Mouse (Mus musculus): ENCODE results near the gene Carmil1. TPM values are rescaled to one million over a fixed set of nuclear protein-coding genes. Genes with fewer than 3 reads are reported as not detected.
A peak's percentile ranks its signal among the peaks of the same experiment; 100 is the strongest.

The Carmil1 gene
- total RNA-seq, 2 experiments from 2014 or later: 2.3 to 2.8 TPM

DNA sequence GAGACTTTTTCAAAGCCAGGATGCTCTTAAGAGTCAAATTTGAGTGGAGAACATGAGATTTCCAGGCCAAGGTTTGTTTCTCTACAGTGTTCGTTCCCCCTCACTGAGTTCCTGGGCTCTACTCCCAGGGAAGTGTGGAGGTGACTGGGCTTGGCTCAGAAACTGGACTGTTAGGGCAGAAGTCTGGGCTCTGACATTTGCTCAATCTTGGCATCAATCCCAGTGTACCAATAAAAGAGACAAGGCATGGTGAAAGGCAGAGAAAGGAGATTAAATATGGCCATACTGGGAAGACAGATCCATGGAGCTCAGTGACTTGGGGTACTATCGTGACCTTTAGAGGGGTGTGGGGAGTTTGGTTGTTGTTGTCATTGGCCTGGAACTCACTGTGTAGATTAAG, 6.8 kb upstream of the Carmil1 start:
- intact Hi-C loops (cut with DNase I): no loop called here
- DNase-seq: no peak
- no peak for TF ChIP-seq CTCF (IDR thresholded peaks at IDR 0.05)
- Histone ChIP-seq H3K27ac (no peak overlapping the region), H3K4me3 (no peak overlapping the region)

DNA sequence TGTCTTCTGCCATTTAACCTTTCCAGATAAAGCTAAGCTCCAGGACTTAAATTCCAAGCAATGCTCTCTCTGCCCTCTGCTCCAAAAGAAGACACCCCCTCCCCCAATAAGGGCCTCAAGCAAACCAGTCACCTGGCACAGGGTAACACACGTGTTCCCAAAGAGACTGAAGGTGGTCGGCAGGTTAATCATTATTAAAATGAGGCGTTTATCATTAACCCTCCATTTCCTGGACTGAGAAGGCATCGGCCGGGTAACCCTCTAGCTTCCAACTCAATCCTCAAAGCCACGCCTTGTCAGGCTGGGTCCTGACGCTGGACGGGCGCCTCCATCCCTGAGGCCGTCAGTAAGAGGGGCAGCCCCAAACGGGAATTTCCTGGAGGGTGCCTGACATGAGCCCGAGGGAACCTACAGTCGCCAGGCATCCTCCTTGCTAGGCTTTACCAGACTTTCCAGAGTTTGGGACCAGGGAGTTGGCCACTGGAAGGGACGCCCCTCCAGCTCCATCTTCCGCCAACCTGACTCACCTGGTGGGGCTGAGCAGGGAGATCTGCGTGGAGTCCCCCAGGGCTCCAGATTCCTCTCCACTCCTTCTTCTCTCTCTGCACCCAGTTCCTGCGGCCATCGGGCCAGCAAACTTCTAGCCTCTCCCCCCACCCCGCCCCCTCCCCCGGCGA, 695 bp downstream of the Carmil1 start:
- H3K27ac ChIP-seq: peak overlapping the region; percentile 79; the same call in 1 of the 2 replicates
- TF ChIP-seq CTCF (IDR thresholded peaks at IDR 0.05): no peak
- no peak for DNase-seq
- H3K4me3 ChIP-seq: peak overlapping the region; percentile 85
- intact Hi-C loops (cut with DNase I): loop anchor here (2.0 to 5.0 kb wide), 3 partner anchors 167 to 448 kb away; no protein-coding TSS in a partner anchor

DNA sequence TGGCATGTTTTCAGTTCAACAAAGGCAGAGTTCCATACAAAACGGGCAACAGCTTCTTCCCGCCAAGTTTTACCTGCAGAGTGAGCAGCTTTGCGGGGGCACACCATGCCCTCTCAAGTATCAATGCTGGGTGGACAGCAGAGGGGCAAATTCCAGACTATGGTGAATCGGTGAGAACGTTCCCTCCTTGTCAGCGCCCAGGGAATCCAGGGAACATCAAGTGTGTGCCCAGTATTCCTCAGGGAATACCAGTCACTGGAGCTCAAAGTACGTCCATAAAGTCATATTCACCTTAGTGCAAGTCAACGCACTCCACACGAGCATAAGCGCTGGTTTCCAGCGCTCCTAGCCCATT, 1.2 kb downstream of the Carmil1 start:
- Histone ChIP-seq H3K27ac (no peak overlapping the region), H3K4me3 (no peak overlapping the region; the same call in 1 of the 2 replicates)
- no peak for DNase-seq
- TF ChIP-seq CTCF (IDR thresholded peaks at IDR 0.05): no peak
- intact Hi-C loops (cut with DNase I): loop anchor here (5.0 kb wide), 1 partner anchor 447 kb away; no protein-coding TSS in a partner anchor

DNA sequence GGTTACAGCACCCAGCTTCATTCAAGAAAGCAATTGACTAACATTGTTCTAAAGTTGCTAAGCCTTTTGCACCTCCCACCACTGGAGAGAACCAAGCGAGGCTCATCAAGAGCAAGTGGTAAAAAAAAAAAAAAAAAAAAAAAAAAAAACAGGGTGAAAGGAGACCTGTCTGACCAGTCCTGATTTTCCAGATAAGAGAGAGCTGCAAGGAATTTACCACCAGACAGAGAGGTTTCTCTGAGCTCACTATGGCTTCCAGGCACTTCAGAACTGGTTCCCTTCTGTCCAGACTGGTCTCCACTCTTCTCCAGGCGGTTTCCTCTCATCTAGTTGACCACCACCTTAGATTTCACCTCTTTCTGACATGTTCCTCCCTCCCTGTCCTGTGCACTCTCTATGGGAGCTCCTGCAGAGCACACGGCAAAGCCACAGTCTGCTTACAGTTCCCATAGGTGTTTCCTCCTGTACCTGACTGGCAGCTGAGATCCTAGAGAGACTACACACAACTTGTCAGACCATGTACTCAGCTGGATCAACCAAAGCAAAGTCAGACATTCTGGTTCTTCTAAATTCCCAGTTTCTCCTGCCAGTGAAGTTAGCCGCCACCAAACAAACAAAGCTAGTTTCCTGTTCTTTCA, 7.7 kb downstream of the Carmil1 start:
- no peak for DNase-seq
- TF ChIP-seq CTCF (IDR thresholded peaks at IDR 0.05): no peak
- intact Hi-C loops (cut with DNase I): no loop called here
- no peak overlapping the region for H3K27ac ChIP-seq
- H3K4me3 ChIP-seq: no peak overlapping the region

DNA sequence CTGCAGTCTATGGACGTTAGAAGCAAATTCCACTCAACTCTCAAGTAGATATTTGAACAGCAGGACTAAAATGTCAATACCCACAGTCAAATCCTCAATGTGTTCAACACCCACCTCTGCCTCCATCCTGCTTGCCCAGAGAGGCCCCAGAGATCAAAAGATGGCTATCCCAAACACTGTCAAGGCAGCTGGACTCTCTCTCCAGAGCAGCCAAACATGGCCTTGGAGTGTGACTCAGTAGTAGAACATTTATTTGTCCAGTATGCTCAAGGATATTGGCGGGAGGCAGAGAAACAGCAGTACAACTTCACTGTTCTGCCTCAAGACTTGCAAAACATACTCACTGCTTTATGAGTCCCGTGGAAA, 11.5 kb downstream of the Carmil1 start:
- no peak for DNase-seq
- no peak overlapping the region for H3K27ac ChIP-seq
- no peak for TF ChIP-seq CTCF (IDR thresholded peaks at IDR 0.05)
- intact Hi-C loops (cut with DNase I): no loop called here
- no peak overlapping the region for H3K4me3 ChIP-seq

DNA sequence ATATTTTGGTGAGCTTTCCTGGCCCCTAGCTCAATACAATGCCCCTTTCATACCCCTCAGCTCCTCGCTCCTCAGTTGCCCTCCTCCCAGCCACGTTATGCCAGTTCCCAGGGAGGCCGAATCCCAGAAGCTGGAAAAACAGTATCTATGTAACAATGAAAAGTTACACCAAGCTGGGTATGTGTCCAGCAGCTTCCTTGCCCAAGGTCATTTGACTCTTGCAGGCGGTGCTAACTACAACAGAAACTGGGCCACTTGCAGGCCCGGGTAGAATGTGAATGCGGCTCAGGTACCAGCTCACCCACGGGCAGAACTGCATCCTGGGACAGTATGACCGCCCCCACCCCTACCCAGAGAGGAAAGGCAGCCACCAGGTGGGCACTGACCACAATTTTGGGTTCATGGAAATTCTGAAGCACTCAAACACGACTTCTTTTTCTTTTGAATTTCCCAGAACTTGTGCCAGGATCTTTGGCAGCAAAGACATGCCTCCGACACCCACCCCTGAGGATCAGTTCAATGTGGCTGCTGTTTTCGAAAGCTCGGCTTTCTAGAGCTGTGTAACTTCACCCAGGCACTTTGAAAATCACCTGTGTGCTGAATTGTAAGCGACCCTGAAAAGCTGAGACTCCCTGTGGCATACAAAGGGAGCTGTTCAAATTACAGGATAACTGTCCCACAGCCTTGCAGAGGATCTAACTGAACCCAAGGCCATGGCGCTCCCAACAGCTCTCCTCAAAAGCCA, 12.1 kb downstream of the Carmil1 start:
- Histone ChIP-seq H3K27ac (no peak overlapping the region), H3K4me3 (no peak overlapping the region)
- intact Hi-C loops (cut with DNase I): no loop called here
- DNase-seq: no peak
- no peak for TF ChIP-seq CTCF (IDR thresholded peaks at IDR 0.05)

DNA sequence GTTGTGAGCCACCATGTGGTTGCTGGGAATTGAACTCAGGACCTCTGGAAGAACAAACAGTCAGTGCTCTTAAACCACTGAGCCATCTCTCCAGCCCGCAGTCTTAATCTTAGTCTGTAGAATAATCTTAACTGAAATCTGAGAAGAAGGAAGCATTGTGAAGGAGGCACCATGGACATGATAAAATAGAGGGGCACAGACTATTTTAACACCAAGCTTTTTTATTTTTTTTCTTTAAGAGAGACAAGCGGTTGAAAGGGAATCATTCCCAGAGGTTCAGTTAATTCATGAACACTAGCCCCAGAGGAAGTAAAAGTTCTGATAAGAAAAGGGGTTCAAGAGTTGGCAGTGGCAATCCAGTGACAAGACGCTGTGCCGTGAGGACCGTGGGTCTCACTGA, 15.8 kb downstream of the Carmil1 start:
- Histone ChIP-seq H3K27ac (no peak overlapping the region), H3K4me3 (no peak overlapping the region)
- no peak for TF ChIP-seq CTCF (IDR thresholded peaks at IDR 0.05)
- intact Hi-C loops (cut with DNase I): no loop called here
- DNase-seq: no peak

DNA sequence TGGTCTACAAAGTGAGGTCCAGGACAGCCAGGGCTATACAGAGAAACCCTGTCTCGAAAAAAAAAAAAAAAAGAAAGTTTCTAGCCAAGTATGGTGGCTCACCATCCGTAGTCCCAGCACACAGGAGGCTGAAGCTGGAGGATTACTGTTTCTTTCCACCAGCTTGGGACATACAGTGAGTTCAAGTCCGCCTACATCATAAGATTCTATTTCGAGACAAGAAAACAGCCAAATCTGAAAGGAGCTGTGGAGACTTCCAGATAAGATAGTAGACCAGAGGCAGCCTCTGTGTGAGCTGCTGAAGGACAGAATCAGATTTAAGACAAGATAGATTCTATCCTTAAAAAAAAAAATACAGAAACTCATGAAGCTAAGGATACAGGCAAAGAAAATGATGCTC, 17.0 kb downstream of the Carmil1 start:
- H3K4me3 ChIP-seq: no peak overlapping the region
- no peak for DNase-seq
- TF ChIP-seq CTCF (IDR thresholded peaks at IDR 0.05): no peak
- H3K27ac ChIP-seq: no peak overlapping the region
- intact Hi-C loops (cut with DNase I): no loop called here

DNA sequence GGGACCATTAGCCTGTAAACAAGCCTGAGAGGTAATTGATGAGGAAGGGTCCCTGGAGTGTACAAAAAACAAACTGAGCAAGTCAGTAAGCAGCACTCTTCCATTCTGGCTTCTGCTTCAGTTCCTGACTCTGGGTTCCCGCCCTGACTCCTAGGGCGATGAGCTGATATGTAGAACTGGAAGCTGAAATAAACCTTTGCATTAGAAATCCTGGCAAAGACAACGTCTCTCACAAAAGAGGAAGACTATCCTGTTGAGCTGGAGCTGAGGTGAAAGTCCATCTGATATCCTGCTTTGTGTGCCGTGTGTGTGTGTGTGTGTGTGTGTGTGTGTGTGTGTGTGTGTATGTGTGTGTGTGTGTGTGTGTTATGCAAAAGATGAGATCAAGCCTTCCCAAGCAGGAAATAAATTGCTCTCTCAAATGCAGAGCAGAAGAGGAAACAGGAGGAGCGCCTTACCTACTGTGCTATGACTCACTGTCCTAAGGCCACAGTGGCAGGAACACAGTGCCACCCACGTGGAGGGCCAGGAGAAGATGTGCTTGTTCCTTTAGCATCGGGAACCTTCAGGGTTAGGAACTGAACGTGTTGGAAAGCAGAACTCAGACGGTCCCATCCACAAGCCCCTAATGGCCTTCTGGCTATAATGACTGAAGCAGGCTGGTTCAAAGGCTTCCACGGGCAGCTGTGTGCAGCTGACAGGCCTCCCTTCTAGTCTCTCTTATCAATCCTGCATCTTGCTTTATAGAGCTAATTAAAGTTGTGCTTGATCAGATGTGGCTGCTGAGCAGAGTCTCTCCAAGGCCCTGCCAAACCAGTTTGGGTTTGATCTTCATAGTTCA, 19.6 kb downstream of the Carmil1 start:
- Histone ChIP-seq H3K27ac (no peak overlapping the region), H3K4me3 (no peak overlapping the region)
- no peak for TF ChIP-seq CTCF (IDR thresholded peaks at IDR 0.05)
- intact Hi-C loops (cut with DNase I): no loop called here
- no peak for DNase-seq

DNA sequence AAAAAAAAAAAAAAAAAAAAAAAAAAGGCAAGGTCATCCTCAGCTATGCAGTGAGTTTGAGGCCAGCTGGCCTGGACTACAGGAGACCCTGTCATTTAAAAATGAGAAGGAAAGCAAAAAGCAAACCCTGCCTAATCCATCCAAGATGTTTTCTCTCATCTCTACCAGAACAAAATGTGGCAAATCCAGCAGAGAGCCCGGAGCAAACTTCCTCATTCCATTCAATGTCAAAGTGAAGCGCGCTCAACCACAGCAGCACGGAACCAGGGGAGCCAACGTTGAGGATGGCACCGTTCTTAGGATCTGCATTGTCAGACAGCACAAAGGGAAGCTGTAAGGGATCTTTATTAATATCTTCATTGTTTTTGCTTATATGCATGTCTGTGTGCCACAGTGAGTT, 22.8 kb downstream of the Carmil1 start:
- no peak for TF ChIP-seq CTCF (IDR thresholded peaks at IDR 0.05)
- intact Hi-C loops (cut with DNase I): no loop called here
- H3K27ac ChIP-seq: no peak overlapping the region
- DNase-seq: no peak
- no peak overlapping the region for H3K4me3 ChIP-seq

DNA sequence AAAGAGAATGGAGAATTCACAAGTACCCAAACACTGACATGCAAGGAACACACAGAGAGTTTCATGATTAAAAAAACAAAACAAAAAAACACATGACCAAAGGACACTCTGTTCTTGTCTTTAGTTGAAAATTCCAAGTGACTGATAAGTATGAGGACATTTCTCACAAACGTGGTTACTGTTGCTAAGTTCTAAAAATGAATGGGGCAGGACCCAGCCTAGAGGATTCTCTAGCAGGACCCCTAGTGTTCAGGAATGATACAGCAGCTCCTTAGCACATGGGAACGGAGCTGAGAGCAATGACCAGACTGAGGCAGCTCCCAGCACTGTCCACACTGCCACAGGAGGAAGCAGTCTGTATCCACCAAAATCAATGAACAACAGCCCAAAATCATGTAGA, 26.6 kb downstream of the Carmil1 start:
- TF ChIP-seq CTCF (IDR thresholded peaks at IDR 0.05): peak; percentile 67
- H3K27ac ChIP-seq: peak overlapping the region; percentile 63
- DNase-seq: peak; percentile 40
- no peak overlapping the region for H3K4me3 ChIP-seq
- intact Hi-C loops (cut with DNase I): no loop called here

DNA sequence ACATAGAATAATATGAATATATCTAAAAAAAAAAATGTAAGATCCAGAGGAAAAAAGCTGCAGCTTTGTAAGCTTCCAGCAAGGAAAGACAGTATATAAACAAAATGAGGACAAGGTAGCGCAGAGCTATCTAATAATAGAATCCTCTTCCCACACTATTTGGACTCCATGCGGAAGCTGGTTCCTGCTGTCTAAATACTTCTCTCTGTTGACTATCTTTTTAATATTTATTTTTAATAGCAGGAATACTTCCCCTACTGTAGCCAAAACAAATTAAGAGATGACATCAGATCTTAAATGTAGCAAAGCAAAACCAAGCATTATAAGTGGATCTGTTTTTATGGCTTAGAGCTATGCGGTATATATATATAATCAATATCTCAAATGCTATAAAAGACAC, 27.0 kb downstream of the Carmil1 start:
- TF ChIP-seq CTCF (IDR thresholded peaks at IDR 0.05): no peak
- no peak overlapping the region for H3K4me3 ChIP-seq
- no peak for DNase-seq
- H3K27ac ChIP-seq: peak overlapping the region; percentile 63
- intact Hi-C loops (cut with DNase I): no loop called here

Measured in gastrocnemius, adult 2 months (tissue).